Mouse (Mus musculus): ENCODE measurements around the gene Ankrd44.

- TF ChIP-seq POLR2A (IDR thresholded peaks at IDR 0.05; ENCODE audit: insufficient read length, low read depth) (no peak), MAX (IDR thresholded peaks at IDR 0.05; ENCODE audit: low read depth) (no peak)
These were observed 160.5 kb downstream of the Ankrd44 start for GRCm38 (mm10) chr1:54765632-54766238.

All from myocyte (in vitro differentiated cells).